Mouse (Mus musculus): ENCODE data around the gene Rph3al.

The Rph3al gene

DNA sequence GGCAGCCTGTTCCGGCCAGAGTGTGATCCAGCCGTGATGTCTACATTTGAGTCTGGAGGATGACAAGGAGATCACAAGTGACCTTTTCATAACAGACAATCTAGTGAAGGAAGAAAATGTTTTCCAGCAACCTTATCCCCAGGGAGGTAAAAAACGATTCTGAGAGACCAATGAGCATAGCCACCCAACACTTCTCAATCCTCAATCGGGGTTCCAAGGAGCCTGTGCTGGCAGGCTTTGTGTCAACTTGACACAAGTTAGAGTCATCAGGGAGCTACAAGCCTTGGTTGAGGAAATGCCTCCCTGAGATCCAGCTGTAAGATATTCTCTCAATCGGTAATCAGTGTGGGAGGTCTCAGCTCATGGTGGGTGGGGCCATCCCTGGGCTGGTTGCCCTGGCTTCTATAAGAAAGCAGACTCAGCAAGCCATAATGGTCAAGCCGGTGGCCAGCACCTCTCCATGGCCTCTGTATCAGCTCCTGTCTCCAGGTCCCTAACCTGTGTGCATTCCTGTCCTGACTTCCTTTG is at the start of gene Rph3al:
Rph3al (minus strand) TSS at position 51 of the 528 bp plus-strand sequence.
- peak in 1 of 2 experiments; percentile 47 for DNase-seq

DNA sequence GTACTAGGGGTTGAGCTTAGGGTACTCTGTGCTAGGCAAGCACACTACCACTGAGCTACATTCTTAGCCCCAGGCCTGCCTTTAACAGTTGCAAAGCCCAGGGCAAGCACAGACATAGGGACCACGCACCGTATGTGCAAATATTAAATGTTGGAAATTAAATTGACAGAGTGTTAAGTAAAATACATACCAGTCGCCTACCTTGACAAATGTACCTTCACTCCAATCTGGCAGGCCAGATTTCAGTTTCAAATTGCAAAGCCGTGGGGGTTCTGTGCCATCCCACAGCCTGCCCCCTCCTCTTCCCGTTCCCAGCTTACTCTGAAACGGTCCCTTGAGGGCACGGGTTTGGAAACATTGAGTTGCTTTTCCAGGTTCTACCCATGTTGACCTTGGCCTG is 47.7 kb upstream of the Rph3al start:
- DNase-seq, result no peak

DNA sequence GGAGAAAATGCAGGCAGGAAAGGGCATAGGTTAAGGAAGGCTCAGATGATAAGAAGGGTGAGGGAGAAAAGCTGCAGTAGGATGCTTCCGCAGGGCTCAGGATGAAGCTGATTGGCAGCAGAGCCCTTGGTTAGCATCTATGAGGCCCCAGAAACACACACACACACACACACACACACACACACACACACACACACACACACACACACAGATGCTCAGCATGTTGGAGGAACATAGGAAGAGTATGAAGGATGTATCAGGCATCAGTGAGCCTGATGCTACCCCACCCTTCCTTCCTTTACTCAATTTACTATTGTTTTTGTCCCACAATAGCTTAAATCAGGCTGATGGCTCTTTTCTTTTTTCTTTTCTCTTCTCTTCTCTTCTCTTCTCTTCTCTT is 46.4 kb upstream of the Rph3al start:
- DNase-seq, result no peak

- no peak for DNase-seq
These were observed 45.0 kb upstream of the Rph3al start for GRCm38 (mm10) chr11:75983194-75983593.

DNA sequence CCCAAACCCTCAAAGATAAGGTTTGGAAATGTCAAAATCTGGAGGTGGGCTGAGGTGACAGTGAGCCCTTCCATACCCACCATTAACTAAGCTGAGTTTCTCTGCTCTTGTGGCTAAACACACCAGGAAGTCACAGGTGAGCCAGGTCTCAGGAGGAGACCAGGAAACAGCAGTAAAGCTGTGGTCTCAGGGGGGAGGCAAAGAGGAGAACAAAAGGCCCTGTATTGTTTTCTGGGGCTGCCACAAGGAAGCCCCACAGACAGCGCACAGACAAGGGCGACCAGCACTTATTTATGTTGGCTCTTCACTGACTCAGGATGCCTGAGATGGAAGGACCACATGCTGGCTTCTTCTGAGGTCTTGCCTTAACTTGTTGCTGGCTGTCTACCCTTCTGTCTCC is 42.2 kb upstream of the Rph3al start:
- DNase-seq, result no peak

DNA sequence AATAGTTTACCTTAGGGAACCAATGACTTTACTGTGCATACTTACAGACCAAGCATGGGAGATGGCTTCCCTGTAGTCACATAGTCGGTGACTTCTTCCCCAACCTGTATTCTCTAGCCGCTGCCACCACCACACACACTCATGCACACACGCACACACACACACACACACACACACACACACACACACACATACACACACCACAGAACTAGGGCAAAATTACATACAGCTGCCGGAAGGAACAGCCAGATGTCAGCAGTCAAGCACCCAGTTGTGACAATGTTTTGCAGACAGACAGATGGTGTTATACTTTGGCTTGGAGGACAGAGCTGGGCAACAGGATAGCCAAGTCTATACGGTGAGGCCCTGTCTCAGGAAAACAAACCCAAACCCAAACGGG is 39.8 kb upstream of the Rph3al start:
- DNase-seq, result no peak

- DNase-seq, result peak; percentile 42 to 65
These were observed 38.5 kb upstream of the Rph3al start for GRCm38 (mm10) chr11:75976748-75977147.

DNA sequence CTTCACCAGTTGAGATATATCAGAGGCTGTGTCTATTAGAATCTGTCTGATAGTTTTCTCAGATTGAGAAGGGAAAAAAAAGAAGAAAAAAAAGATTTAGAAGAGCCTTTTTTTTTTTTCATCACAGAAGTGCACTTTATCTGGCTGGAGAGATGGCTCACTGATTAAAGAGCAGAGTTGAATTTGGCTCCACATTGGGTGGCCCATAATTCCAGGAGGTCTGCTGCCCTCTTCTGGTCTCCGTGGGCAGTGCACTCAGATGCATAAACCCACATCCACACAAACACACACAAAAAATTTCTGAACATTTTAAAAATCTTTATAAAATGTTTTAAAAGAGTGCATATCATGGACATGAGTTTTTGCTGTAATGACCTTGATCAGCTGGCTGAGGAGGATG is 35.8 kb upstream of the Rph3al start:
- no peak for DNase-seq

GRCm38 (mm10) chr11:75972916-75973567 is 34.8 kb upstream of the Rph3al start:
- DNase-seq, result no peak

GRCm38 (mm10) chr11:75972188-75972587 is 34.0 kb upstream of the Rph3al start:
- DNase-seq, result no peak

DNA sequence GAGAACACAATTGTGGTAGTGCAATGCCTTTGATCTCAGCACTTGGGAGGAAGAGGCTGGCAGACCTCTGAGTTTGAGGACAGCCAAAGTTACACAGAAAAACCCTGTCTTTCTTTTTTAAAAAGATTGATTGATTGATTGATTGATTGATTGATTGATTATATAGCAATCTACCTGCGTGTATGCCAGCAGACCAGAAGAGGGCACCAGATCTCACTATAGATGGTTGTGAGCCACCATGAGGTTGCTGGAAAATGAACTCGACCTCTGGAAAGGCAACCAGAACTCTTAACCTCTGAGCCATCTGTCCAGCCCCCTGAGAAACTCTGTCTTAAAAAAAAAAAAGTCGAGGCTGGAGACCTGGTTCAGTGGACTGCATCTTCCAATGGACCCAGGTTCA is 32.4 kb upstream of the Rph3al start:
- DNase-seq, result no peak

GRCm38 (mm10) chr11:75968761-75969160 is 30.5 kb upstream of the Rph3al start:
- no peak for DNase-seq

GRCm38 (mm10) chr11:75966401-75967372 is 28.5 kb upstream of the Rph3al start:
- DNase-seq, result peak; percentile 89 to 91

DNA sequence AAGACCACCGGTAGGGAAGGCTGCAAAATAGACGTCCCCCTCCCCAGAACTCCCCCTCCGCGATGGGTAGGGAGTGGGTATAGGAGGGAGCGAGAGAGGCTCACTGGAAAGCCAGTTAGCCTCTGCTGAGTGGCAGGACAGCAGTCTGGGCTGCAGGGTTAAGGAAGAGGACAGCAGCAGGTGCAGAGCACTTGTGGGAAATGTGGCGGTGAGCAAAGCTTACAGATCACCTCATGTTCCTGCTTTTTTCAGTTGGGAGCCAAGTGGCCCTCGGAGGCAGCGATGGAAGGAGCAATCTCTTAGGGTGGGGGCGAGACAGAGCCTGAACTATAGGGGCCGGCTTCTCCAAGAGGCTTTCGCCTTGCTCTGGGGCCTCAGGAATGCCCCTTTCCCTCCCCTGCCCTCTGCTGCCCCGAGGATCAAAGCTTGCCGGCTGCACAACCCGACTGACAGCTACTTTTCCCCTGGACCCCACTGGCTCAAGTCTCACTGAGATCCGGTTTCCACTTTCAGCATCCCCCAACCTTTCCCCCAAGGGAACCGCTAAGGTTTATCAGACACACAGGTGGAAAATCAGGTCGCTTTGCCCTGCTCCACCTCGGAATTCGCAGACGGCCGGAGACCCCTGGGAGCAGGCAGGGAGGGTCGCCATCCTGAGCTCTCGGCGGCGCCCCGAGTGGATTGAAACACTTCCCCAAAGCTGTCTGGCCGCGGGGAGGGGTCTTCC is 27.6 kb upstream of the Rph3al start:
- peak in 1 of 2 experiments; percentile 29 for DNase-seq

DNA sequence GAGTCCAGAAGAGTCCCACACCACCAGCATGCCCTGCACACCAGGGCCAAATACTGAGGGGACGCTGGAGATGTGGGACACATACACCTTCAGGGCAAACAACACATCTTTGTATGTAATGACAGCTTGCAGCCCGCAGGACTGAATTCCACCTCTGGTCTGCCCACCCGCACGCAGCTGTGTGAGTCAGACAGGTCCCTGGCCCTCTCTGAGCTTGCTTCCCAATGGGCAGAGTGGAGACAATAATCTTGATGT is 26.2 kb upstream of the Rph3al start:
- DNase-seq, result no peak

DNA sequence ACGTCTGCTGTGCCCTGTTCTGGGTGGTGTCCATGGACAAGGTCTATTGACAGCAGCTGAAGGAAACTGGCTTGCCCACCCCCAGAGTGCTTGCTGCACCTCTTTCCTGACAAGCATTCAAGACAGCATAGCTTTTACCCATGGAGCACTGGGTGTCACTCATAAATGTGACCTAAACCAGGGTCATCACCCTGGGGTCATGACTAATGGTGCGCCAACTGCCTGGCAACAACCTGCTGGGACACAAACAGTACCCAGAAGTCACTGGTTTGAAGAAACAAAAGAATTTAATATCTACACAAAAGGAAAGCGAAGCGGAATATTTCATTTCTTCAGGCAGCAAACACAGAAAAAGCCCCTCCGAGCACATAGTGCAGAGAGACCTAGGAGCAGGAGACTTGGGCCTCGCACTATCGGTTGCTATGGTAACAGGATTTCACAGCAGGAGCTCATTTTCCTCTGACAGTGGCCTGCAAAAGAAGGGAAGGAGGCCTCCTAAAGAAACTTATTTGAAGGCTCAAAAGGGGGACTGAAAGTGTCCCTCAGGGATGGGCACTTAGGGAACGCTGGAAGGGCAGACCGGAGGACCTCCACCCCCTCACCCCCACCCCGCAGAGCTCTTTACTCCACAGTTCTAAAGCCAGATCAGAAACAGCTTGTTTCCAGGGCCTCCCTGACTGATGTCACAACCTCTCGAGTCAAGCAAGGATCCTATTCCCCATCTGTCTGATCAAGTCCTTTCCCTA is 25.7 kb upstream of the Rph3al start:
- no peak for DNase-seq

DNA sequence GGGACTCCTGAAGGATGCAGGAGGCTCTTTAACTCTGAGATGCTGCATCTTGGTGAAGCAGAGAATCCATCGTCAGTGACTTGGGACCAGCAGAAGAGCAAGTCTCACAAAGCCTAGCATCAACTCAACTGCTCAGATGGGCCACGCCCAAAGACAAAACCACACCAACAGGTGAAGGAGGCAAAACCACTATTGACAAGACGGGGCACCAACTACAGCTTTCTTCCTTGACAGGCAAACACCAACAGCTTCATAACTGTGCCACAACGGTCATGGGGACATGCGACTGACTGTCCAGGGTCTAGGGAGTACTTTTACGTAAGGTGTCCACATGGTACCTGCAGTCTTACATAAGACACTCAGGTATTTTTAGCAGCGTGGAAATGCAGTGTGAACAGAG is 23.6 kb upstream of the Rph3al start:
- no peak for DNase-seq

DNA sequence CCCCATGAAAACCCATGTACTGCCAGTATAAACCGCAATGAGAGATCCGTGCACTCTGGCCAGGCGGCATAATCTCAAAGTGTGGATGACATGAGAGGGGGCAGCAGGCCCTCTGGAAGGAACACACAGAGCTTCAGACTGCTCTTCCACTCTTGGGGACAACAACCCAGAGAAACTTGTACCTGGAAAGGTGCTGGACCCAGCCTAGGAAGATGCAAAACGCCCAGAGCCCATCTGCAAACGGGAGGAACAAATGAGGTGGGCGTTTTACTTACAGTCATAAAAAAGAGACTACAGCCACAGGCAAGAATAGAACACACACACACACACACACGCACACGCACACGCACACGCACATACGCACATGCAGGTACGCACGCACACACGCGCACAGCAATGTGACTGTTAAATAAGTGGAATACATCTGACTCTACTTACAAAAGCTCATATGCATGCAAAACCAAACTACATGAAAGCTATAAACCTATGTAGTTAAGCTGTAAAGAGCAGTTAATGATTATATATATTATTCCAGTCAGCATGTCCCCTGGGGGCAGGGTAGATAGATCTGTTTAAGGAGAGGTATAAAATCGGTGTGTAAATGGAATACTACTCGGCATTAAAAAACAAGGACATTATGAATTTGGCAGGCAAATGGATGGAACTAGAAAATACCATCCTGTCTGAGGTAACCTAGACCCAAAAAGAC is 19.0 kb upstream of the Rph3al start:
- no peak for DNase-seq

- DNase-seq, result no peak
These were observed 18.4 kb upstream of the Rph3al start for GRCm38 (mm10) chr11:75956651-75957050.

DNA sequence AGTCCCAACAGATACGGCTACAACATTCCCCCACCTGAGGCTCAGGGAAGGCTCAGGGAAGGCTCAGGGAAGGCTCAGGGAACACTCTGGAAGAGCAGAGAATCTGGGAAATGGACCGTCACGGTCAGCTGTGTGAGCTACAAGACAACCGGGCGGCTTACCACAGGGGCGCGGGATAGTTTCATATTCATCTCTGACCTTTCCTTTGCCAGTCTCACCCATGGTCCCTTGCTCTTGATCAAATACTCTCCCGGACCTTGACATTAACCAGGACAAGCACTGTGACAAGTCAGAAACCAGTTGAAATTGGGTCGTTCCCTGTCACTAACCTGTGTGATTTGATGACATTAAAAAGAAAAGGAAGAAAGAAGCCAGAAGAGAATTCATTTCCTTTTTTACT is 16.7 kb upstream of the Rph3al start:
- DNase-seq, result no peak

GRCm38 (mm10) chr11:75951895-75952294 is 13.7 kb upstream of the Rph3al start:
- no peak for DNase-seq

- no peak for DNase-seq
These were observed 12.2 kb upstream of the Rph3al start for GRCm38 (mm10) chr11:75950459-75950858.
